Mouse (Mus musculus) CH12.LX (cell line): ENCODE data around the gene Foxo1. TPM values are rescaled to one million over a fixed set of nuclear protein-coding genes. Genes with fewer than 3 reads are reported as not detected.

Source experiments
- DNase-seq: peaks from one replicate; pipeline ENCODE4 v3.0.0-alpha.2; 2013; ENCODE audit errors: extremely low read depth
- H3K27ac ChIP-seq: 2 replicates; pipeline ENCODE4 v1.5.1; 2012; ENCODE audit warnings: low read depth, mild to moderate bottlenecking, control low read depth, moderate library complexity; ENCODE audit not compliant: insufficient read depth
- H3K27me3 ChIP-seq: replicated peaks from 2 replicates; pipeline ENCODE3; 2012; ENCODE audit warnings: inconsistent platforms
- H3K36me3 ChIP-seq, 2 experiments: replicated peaks in 1 of 2; 2 replicates each; pipeline versions ENCODE3 to v1.6.1; 2012; ENCODE audit warnings: inconsistent platforms in 1 of 2, low read length in 1 of 2, mild to moderate bottlenecking in 1 of 2, mixed read lengths in 1 of 2, moderate library complexity in 1 of 2; ENCODE audit not compliant: control insufficient read depth in 1 of 2, insufficient read depth in 1 of 2
- H3K4me1 ChIP-seq, 2 experiments: 2 replicates each; pipeline ENCODE4 v1.6.1; 2012; ENCODE audit warnings: inconsistent platforms in 1 of 2, moderate library complexity in 1 of 2; ENCODE audit not compliant: insufficient read depth in 2 of 2, control insufficient read depth in 1 of 2
- H3K4me2 ChIP-seq: 2 replicates; pipeline ENCODE4 v1.6.1; 2012; ENCODE audit warnings: low read depth, mild to moderate bottlenecking, control low read depth; ENCODE audit not compliant: poor library complexity, insufficient read depth, severe bottlenecking
- H3K4me3 ChIP-seq, 3 experiments: fragments of 150-350 bp in 1 of 3; sonication (generic) in 1 of 3; replicated peaks in 1 of 3; 2 replicates each; pipeline versions ENCODE3 to v1.5.1; 2011 to 2012; ENCODE audit warnings: low read depth in 2 of 3, low read length in 2 of 3, mild to moderate bottlenecking in 2 of 3, moderate library complexity in 2 of 3, control low read depth in 1 of 3, improper control_type of control experiment in 1 of 3, inconsistent platforms in 1 of 3, mixed read lengths in 1 of 3; ENCODE audit not compliant: poor library complexity in 1 of 3
- H3K79me2 ChIP-seq: replicated peaks from 2 replicates; pipeline ENCODE4 v1.6.1; 2012; ENCODE audit warnings: mild to moderate bottlenecking, moderate library complexity; ENCODE audit not compliant: control insufficient read depth, poor library complexity, insufficient read depth, severe bottlenecking; ENCODE audit errors: extremely low read depth
- H3K9ac ChIP-seq: 2 replicates; pipeline ENCODE4 v1.6.1; 2012; ENCODE audit warnings: low read depth, mild to moderate bottlenecking, control low read depth, moderate library complexity; ENCODE audit not compliant: insufficient read depth
- H3K9me3 ChIP-seq: replicated peaks from 2 replicates; pipeline ENCODE3; 2012; ENCODE audit warnings: low read length, inconsistent platforms, mixed read lengths
- CTCF ChIP-seq, 2 experiments: IDR thresholded peaks in 1 of 2; conservative IDR thresholded peaks in 1 of 2; 2 replicates each; pipeline ENCODE4 v1.5.1; 2011 to 2012; ENCODE audit warnings: low read depth in 2 of 2, low read length in 2 of 2, improper control_type of control experiment in 1 of 2, inconsistent platforms in 1 of 2, mild to moderate bottlenecking in 1 of 2, moderate library complexity in 1 of 2
- EP300 ChIP-seq: IDR thresholded peaks from 2 replicates; pipeline ENCODE4 v1.6.1; 2011; ENCODE audit warnings: low read length, improper control_type of control experiment
- ETS1 ChIP-seq: conservative IDR thresholded peaks from 2 replicates; pipeline ENCODE4 v1.6.1; 2012; ENCODE audit warnings: low read depth, mild to moderate bottlenecking, inconsistent platforms, low read length, improper control_type of control experiment, moderate library complexity
- IRF4 ChIP-seq: IDR thresholded peaks from 2 replicates; pipeline ENCODE4 v1.6.1; 2014; ENCODE audit warnings: low read depth, mild to moderate bottlenecking, inconsistent platforms, low read length, improper control_type of control experiment
- JUND ChIP-seq: conservative IDR thresholded peaks from 2 replicates; pipeline ENCODE4 v1.6.1; 2011; ENCODE audit warnings: low read depth, low read length, improper control_type of control experiment
- KAT2A ChIP-seq: IDR thresholded peaks from 2 replicates; pipeline ENCODE4 v1.6.1; 2012; ENCODE audit warnings: low read length, improper control_type of control experiment, inconsistent platforms; ENCODE audit not compliant: insufficient replicate concordance
- MAFK ChIP-seq: IDR thresholded peaks from 2 replicates; pipeline ENCODE4 v1.6.1; 2011; ENCODE audit warnings: low read length, improper control_type of control experiment; ENCODE audit not compliant: insufficient replicate concordance
- MEF2A ChIP-seq: IDR thresholded peaks from 2 replicates; pipeline ENCODE4 v1.6.1; 2014; ENCODE audit warnings: low read depth, mild to moderate bottlenecking, inconsistent platforms, low read length, improper control_type of control experiment, borderline replicate concordance
- MYC ChIP-seq: IDR thresholded peaks from 2 replicates; pipeline ENCODE4 v1.6.1; 2011; ENCODE audit warnings: low read depth, mild to moderate bottlenecking, improper control_type of control experiment, low read length
- RCOR1 ChIP-seq: conservative IDR thresholded peaks from 2 replicates; pipeline ENCODE4 v1.6.1; 2012; ENCODE audit warnings: low read depth, mild to moderate bottlenecking, inconsistent platforms, low read length, improper control_type of control experiment
- SMC3 ChIP-seq: IDR thresholded peaks from 2 replicates; pipeline ENCODE4 v1.6.1; 2011; ENCODE audit warnings: low read depth, low read length, improper control_type of control experiment
- TBP ChIP-seq: conservative IDR thresholded peaks from 2 replicates; pipeline ENCODE4 v1.6.1; 2011; ENCODE audit warnings: low read depth, low read length, improper control_type of control experiment
- TCF12 ChIP-seq: IDR thresholded peaks from 2 replicates; pipeline ENCODE4 v1.6.1; 2014; ENCODE audit warnings: low read depth, mild to moderate bottlenecking, inconsistent platforms, low read length, improper control_type of control experiment
- USF1 ChIP-seq: IDR thresholded peaks from 2 replicates; pipeline ENCODE4 v1.6.1; 2014; ENCODE audit warnings: low read depth, mild to moderate bottlenecking, inconsistent platforms, low read length, improper control_type of control experiment
- ZKSCAN1 ChIP-seq: IDR thresholded peaks from 2 replicates; pipeline ENCODE4 v1.6.1; 2012; ENCODE audit warnings: low read depth, inconsistent platforms, low read length, improper control_type of control experiment, borderline replicate concordance
- ZNF384 ChIP-seq: IDR thresholded peaks from 2 replicates; pipeline ENCODE4 v1.6.1; 2012; ENCODE audit warnings: low read depth, low read length, improper control_type of control experiment, inconsistent platforms
- dilution Hi-C: fragments of 300-500 bp; cut with MboI; formaldehyde crosslinking; loops from 2 replicates; pipeline ENCODE4 v1.14.3; 2020; ENCODE audit warnings: low sequenced_read_pairs; ENCODE audit not compliant: extremely low pct_unique_long_range_greater_than_20kb, extremely low pct_ligation_motif_present
- in situ Hi-C: fragments of 300-500 bp; cut with MboI; formaldehyde crosslinking; loops from 3 replicates; pipeline ENCODE4 v1.14.3; 2019; ENCODE audit warnings: low sequenced_read_pairs, low pct_ligation_motif_present, low pct_unique_long_range_greater_than_20kb, mixed read lengths
- polyA plus RNA-seq: library from polyadenylated mRNA; unstranded; fragments of >175 nt; gene quantifications from 2 replicates; pipeline ENCODE4 v1.2.1, GENCODE M21; 2012; ENCODE audit warnings: low read depth; ENCODE audit not compliant: insufficient read length
- total RNA-seq, 2 experiments: library from RNA; depleted of rRNA; stranded (reverse); fragments of 300-350 nt in 1 of 2; fragments of >200 nt in 1 of 2; gene quantifications; 2 replicates each; pipeline ENCODE4 v1.2.3; 2012 to 2014

Foxo1 gene
- total and polyA plus RNA-seq, 3 experiments = 0.79 to 6.9 (median 1.2) TPM

GRCm38 (mm10) chr3:52397961-52398360, 129.8 kb downstream of the Foxo1 start:
- no peak for DNase-seq
- TF ChIP-seq MYC (no peak), TBP (no peak), TCF12 (no peak), USF1 (no peak), IRF4 (no peak), KAT2A (no peak), CTCF (conservative IDR thresholded peaks at IDR 0.05 in 1 of 2, IDR thresholded peaks at IDR 0.05 in 1 of 2; ENCODE audit: low read depth in 2 of 2, low read length in 2 of 2) (no peak), JUND (no peak)
- in situ Hi-C loops (no loop called here), dilution Hi-C loops (no loop called here)
- Histone ChIP-seq H3K79me2 (no peaks in the 10 kb centered on the region), H3K9me3 (no peaks in the 10 kb centered on the region), H3K27ac (no peak overlapping the region), H3K9ac (no peak overlapping the region), H3K27me3 (no peaks in the 10 kb centered on the region), H3K36me3 (no peaks in the 10 kb centered on the region), H3K4me3 (no peak overlapping the region), H3K4me2 (no peak overlapping the region), H3K4me1 (peaks cover 19 to 81% of the 10 kb centered on the region in 2 experiments)

- no peaks in the 10 kb centered on the region for H3K79me2 ChIP-seq
- no peak for DNase-seq
- peaks cover 19 to 58% of the 10 kb centered on the region in 2 experiments for H3K4me1 ChIP-seq
- no peaks in the 10 kb centered on the region for H3K27me3 ChIP-seq
- dilution Hi-C loops = no loop called here
- TF ChIP-seq TCF12 (peak; percentile 62; the same call in 1 of the 2 replicates), MAFK (no peak), ZNF384 (peak; percentile 78), ZKSCAN1 (no peak), ETS1 (0 out of 2 replicates have a peak, but pooled peaks have one; percentile 20), MEF2A (peak; percentile 30; the same call in 1 of the 2 replicates), EP300 (0 out of 2 replicates have a peak, but pooled peaks have one; percentile 18), SMC3 (peak; percentile 3; the same call in 1 of the 2 replicates), CTCF (conservative IDR thresholded peaks at IDR 0.05 in 1 of 2, IDR thresholded peaks at IDR 0.05 in 1 of 2; ENCODE audit: low read depth in 2 of 2, low read length in 2 of 2) (peak in 1 of 2 experiments; percentile 26; a peak in 2 of 4 replicates), RCOR1 (no peak)
- no peak overlapping the region for H3K27ac ChIP-seq
- H3K9me3 ChIP-seq = no peaks in the 10 kb centered on the region
- no peak overlapping the region for H3K4me2 ChIP-seq
- no peak overlapping the region for H3K4me3 ChIP-seq
- H3K36me3 ChIP-seq = no peaks in the 10 kb centered on the region
- H3K9ac ChIP-seq = no peak overlapping the region
- in situ Hi-C loops = no loop called here
These were observed 132.4 kb downstream of the Foxo1 start for GRCm38 (mm10) chr3:52400284-52401161.
